Mouse (Mus musculus) telencephalon, adult 2 months (tissue): ENCODE results near the gene Map2k2.
A peak's percentile ranks its signal among the peaks of the same experiment; 100 is the strongest.
"Not testable (repeated sequence)": the region's sequence is repeated elsewhere in the genome, so short reads cannot be mapped to it uniquely, and the experiment has no call there.

Experiments
- DNase-seq: peaks from one replicate; pipeline ENCODE4 v3.0.0-alpha.2; 2011; ENCODE audit warnings: low read depth, low spot score

Gene Map2k2

DNA sequence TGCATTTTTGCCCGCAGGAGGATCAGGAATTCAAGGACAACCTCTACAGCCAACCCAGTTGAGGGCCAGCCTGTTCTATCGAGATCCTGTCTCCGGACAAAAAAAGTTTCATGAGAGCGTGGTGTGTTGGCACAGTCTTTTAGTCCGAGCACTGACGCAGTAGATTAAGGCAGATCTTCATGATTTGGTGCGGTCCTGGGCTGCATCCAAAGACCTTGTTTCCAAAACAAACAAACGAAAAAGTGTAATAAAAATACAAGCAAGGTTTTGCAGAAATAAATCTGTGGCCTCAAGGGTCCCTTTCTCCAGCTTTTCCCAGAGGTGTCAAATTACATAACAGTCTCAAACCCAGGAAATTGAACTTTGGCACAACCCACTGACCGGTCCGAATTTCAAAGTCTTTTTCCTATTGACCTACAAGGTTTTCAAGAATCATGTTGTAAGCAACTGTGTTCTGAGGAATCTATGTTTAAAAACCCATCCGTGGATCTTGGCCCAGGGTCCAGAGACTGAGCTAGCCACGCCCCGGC lies 70.3 kb downstream of the Map2k2 start:
- no peak for DNase-seq

GRCm38 (mm10) chr10:81176466-81177271 lies 71.0 kb downstream of the Map2k2 start, which contains the start of gene Eef2:
TSS of gene Eef2 (plus strand) at chr10:81176631.
- DNase-seq: peak; percentile 85

- no peak for DNase-seq
Measured at GRCm38 (mm10) chr10:81177491-81177925, 71.8 kb downstream of the Map2k2 start.

- DNase-seq: no peak
Measured at GRCm38 (mm10) chr10:81177958-81178712, 72.4 kb downstream of the Map2k2 start.

GRCm38 (mm10) chr10:81178927-81179326 lies 73.2 kb downstream of the Map2k2 start:
- no peak for DNase-seq

DNA sequence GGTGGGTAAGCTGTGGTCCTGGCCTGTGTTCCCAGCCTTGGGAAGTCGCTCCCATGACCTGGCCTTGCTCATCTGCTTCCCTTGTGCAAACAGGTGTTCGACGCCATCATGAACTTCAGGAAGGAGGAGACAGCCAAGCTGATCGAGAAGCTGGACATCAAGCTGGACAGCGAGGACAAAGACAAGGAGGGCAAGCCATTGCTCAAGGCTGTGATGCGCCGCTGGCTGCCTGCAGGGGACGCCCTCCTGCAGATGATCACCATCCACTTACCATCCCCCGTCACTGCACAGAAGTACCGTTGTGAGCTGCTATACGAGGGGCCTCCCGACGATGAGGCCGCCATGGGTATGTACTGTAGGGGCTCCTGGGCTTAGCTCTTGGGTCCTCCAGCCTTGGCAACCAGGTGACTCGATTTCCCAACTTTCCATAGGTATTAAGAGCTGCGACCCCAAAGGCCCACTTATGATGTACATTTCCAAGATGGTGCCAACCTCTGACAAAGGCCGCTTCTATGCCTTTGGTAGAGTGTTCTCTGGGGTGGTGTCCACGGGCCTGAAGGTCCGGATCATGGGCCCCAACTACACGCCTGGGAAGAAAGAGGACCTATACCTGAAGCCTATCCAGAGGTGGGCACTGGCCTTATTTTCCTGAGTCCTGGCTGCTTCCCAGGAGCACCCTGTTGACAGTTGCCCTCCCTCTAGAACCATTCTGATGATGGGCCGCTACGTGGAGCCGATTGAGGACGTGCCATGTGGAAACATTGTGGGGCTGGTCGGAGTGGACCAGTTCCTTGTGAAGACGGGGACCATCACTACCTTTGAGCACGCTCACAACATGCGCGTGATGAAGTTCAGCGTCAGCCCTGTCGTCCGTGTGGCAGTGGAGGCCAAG lies 74.0 kb downstream of the Map2k2 start:
- no peak for DNase-seq

DNA sequence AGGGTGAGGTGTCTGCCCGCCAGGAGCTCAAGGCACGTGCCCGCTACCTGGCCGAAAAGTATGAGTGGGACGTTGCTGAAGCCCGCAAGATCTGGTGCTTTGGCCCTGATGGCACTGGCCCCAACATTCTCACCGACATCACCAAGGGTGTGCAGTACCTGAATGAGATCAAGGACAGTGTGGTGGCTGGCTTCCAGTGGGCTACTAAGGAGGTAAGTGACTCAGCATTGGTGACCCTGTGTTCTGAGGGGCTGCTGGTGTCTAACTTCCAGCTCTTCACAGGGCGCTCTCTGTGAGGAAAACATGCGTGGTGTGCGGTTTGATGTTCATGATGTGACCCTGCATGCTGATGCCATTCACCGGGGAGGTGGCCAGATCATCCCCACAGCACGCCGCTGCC lies 75.2 kb downstream of the Map2k2 start:
- no peak for DNase-seq

DNA sequence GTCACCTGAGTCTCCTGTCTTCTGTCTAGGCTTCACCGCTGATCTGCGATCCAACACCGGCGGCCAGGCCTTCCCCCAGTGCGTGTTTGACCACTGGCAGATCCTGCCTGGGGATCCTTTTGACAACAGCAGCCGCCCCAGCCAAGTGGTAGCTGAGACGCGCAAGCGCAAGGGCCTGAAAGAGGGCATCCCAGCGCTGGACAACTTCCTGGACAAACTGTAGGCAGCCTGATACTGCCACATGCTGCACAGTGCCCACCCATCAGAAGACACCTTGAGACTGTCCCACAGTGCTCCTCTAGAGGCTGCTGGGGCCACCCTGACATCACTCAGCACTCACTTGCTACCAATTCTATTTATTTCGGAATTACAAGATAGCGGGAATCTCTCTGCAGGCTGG lies 76.1 kb downstream of the Map2k2 start:
- DNase-seq: not testable (repeated sequence)

DNA sequence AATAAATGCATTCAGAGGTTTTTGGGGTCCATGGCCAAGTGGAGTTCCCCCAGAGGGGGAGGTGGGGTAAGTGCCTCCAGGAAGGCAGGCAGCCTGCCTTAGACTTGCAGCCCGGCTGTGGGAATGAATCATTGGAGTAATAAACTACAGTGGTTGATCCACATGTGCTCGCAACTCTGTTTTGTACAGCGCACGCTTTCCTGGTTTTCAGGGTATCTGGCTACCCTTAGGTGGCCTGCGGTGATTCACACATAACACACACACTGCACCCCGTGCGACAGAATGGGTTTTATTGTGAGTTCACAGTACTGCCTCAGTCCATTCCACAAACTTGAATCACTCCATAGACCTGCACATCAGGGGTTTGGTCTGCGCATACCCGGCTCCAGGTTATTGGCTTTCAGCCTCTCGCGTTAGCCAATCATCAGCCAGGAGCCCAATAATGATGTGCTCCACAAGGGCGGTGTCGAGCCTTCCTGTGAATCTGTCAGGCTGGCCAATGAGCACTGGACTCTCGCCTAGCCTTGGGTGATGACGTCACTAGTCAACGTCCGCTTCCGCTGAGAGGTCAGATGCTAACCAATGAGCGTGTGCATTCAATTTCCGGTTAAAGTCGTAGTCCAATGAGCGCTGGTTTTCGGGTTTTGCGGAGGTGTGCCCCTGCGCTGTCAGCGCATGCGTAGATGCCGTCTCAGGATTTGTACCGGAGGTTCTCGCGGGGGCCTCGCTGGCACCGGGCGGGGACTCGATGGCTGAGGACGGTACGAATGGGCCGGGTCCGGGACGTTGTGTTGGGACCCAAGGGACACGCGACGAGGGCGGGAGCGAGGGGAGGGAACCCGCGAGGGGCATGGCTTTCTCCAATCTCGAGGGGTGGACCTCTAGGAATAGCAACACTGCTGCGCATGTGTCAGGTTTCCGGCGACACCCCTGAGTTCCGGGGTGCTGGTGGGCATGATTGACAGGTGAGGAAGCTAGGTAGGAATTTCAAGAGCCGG lies 76.9 kb downstream of the Map2k2 start, which contains the start of gene Dapk3:
Dapk3 (plus strand) TSS at position 670 of the 998 bp plus-strand sequence.
- DNase-seq: peak; percentile 100
